Mouse (Mus musculus): ENCODE measurements around the gene Il22ra1.

DNA sequence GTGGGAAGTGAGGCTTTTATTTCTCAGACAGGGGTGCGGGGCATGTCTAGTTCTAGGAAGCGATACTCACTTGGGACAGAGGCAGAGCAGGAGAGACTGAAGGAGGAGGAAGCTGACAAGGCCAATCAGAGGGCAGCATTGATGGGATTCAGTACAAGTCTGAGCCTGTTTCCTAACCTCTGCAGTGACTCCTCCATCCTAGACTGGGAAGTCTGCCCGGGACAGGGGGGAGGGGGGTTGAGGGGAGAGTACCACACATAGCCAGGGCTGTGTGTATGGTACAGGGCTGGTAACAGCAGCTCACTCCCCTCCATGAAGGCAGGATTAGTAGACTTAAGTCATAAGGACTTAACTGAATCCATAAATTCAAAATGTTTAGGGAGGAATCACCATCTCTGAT is 52.3 kb downstream of the Il22ra1 start:
- TF ChIP-seq CTCF (conservative IDR thresholded peaks at IDR 0.05; ENCODE audit: low read length), result no peak
- TF ChIP-seq POU5F1 (IDR thresholded peaks at IDR 0.05; ENCODE audit: borderline replicate concordance, low read length), result no peak
- no peak for TF ChIP-seq NANOG (IDR thresholded peaks at IDR 0.05; ENCODE audit: borderline replicate concordance, low read length)

All from E14TG2a.4 (cell line).